Mouse (Mus musculus) liver, embryonic 16.5 days (tissue): ENCODE measurements around the gene Rasal2. TPM values are rescaled to one million over a fixed set of nuclear protein-coding genes. Genes with fewer than 3 reads are reported as not detected.

Experiments used
- ATAC-seq: fragments of 200-750 bp; cut with Nextera tagmentation; 2 replicates; pipeline ENCODE4 v1.8.0; 2017; ENCODE audit warnings: low read depth, mild to moderate bottlenecking, moderate number of reproducible peaks, moderate library complexity
- H3K27ac ChIP-seq: fragments of 300-500 bp; sonication (generic); 2 replicates; pipeline ENCODE4 v1.5.1; 2014; ENCODE audit warnings: mild to moderate bottlenecking, low read length
- H3K27me3 ChIP-seq: fragments of 300-500 bp; sonication (generic); 2 replicates; pipeline ENCODE4 v1.6.1; 2014; ENCODE audit warnings: low read depth, low read length, mixed read lengths; ENCODE audit not compliant: control insufficient read depth, insufficient read depth
- H3K36me3 ChIP-seq: fragments of 300-500 bp; sonication (generic); 2 replicates; pipeline ENCODE4 v1.6.1; 2014; ENCODE audit warnings: mild to moderate bottlenecking; ENCODE audit not compliant: control insufficient read depth, insufficient read depth
- H3K4me1 ChIP-seq: fragments of 300-500 bp; sonication (generic); 2 replicates; pipeline ENCODE4 v1.6.1; 2014; ENCODE audit warnings: low read depth, low read length, mixed read lengths; ENCODE audit not compliant: control insufficient read depth
- H3K4me2 ChIP-seq: fragments of 300-500 bp; sonication (generic); 2 replicates; pipeline ENCODE4 v1.6.1; 2014; ENCODE audit warnings: low read depth, low read length, mixed read lengths
- H3K4me3 ChIP-seq: fragments of 300-500 bp; sonication (generic); 2 replicates; pipeline ENCODE4 v1.5.1; 2014; ENCODE audit warnings: low read depth, mild to moderate bottlenecking, low read length
- H3K9ac ChIP-seq: fragments of 300-500 bp; sonication (generic); 2 replicates; pipeline ENCODE4 v1.6.1; 2014; ENCODE audit warnings: low read depth, low read length
- H3K9me3 ChIP-seq: fragments of 300-500 bp; sonication (generic); replicated peaks from 2 replicates; pipeline ENCODE4 v1.6.1; 2016; ENCODE audit warnings: low read length; ENCODE audit not compliant: control insufficient read depth
- WGBS: fragments of 180-500 bp; shearing (Covaris S2); extraction: QIAGEN DNeasy Blood & Tissue Kit; methylation state at CpG from one replicate; pipeline ENCODE4 v1.1.7; 2014; ENCODE audit not compliant: insufficient replicate concordance; 5-methylcytosine and 5-hydroxymethylcytosine counted together
- polyA plus RNA-seq: library from polyadenylated mRNA; unstranded; fragments of >200 nt; fragmentation: Nextera tagmentation; extraction: Ambion mirVana; gene quantifications from 2 replicates; pipeline ENCODE4 v1.2.1, GENCODE M21; 2015

The Rasal2 gene
- polyA plus RNA-seq, 1 experiment from 2014 or later: 1.4 TPM

GRCm38 (mm10) chr1:157095534-157095933 is 316.9 kb downstream of the Rasal2 start:
- no peaks in the 10 kb centered on the region for H3K36me3 ChIP-seq
- H3K4me2 ChIP-seq: no peak overlapping the region
- no peak overlapping the region for H3K4me3 ChIP-seq
- WGBS: 55% methylated on average over 4 of the region's 4 CpGs
- no peak overlapping the region for H3K9ac ChIP-seq
- ATAC-seq: no peak
- H3K27me3 ChIP-seq: no peaks in the 10 kb centered on the region
- H3K27ac ChIP-seq: no peak overlapping the region
- H3K9me3 ChIP-seq: no peaks in the 10 kb centered on the region
- H3K4me1 ChIP-seq: no peaks in the 10 kb centered on the region

- no peaks in the 10 kb centered on the region for H3K27me3 ChIP-seq
- H3K4me1 ChIP-seq: no peaks in the 10 kb centered on the region
- no peaks in the 10 kb centered on the region for H3K9me3 ChIP-seq
- H3K4me2 ChIP-seq: no peak overlapping the region
- 71% methylated on average over 1 of the region's 1 CpGs for WGBS
- no peaks in the 10 kb centered on the region for H3K36me3 ChIP-seq
- no peak overlapping the region for H3K4me3 ChIP-seq
- H3K27ac ChIP-seq: no peak overlapping the region
- no peak for ATAC-seq
- H3K9ac ChIP-seq: no peak overlapping the region
Observed at GRCm38 (mm10) chr1:157092622-157093021, 319.8 kb downstream of the Rasal2 start.

GRCm38 (mm10) chr1:157092140-157092539 is 320.3 kb downstream of the Rasal2 start:
- no peak overlapping the region for H3K27ac ChIP-seq
- no peaks in the 10 kb centered on the region for H3K36me3 ChIP-seq
- no peak overlapping the region for H3K9ac ChIP-seq
- no peaks in the 10 kb centered on the region for H3K4me1 ChIP-seq
- H3K4me2 ChIP-seq: no peak overlapping the region
- WGBS: 44% methylated on average over 4 of the region's 4 CpGs
- no peaks in the 10 kb centered on the region for H3K27me3 ChIP-seq
- no peak for ATAC-seq
- no peak overlapping the region for H3K4me3 ChIP-seq
- H3K9me3 ChIP-seq: no peaks in the 10 kb centered on the region

DNA sequence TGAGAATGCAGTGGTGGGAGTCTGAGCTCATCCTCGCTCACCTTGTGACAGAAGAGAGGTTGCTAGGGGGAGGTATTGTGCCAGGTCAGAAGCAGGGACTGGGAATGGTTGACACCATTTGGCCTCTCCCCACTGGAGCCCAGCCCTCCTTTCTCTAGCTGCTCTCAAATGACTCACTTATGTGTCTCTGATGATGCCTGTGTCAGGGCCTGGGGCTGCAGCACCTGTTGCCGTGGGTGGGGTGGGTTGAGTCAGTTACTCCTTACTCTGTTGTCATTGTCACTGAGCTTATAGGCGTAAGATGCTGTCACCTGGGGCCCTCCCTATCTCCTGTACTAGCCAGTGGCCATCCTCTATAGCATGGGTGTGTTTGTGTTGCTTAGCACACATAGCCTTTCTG is 321.6 kb downstream of the Rasal2 start:
- Histone ChIP-seq H3K4me1 (no peaks in the 10 kb centered on the region), H3K4me2 (no peak overlapping the region), H3K9ac (no peak overlapping the region), H3K27ac (no peak overlapping the region), H3K36me3 (no peaks in the 10 kb centered on the region), H3K9me3 (no peaks in the 10 kb centered on the region), H3K4me3 (no peak overlapping the region), H3K27me3 (no peaks in the 10 kb centered on the region)
- 56% methylated on average over 3 of the region's 3 CpGs for WGBS
- ATAC-seq: no peak

GRCm38 (mm10) chr1:157086097-157086994 is 326.0 kb downstream of the Rasal2 start:
- no peaks in the 10 kb centered on the region for H3K9me3 ChIP-seq
- no peaks in the 10 kb centered on the region for H3K36me3 ChIP-seq
- WGBS: 8% methylated on average over 25 of the region's 25 CpGs
- 0 out of 2 replicates have a peak, but pooled peaks have one; percentile 9 for ATAC-seq
- no peaks in the 10 kb centered on the region for H3K4me1 ChIP-seq
- H3K27me3 ChIP-seq: no peaks in the 10 kb centered on the region
- H3K27ac ChIP-seq: no peak overlapping the region
- H3K9ac ChIP-seq: no peak overlapping the region
- peak overlapping the region; percentile 35 for H3K4me2 ChIP-seq
- H3K4me3 ChIP-seq: peak overlapping the region; percentile 17

Other genes with a start within 250 kb of the Rasal2 start
- gene Cryzl2, start 46.0 kb upstream of the Rasal2 start, polyA plus RNA-seq: 8.5 and 10.3 TPM in 2 replicates
- gene Sec16b, start 94.1 kb upstream of the Rasal2 start, polyA plus RNA-seq: 7.4 and 9.3 TPM in 2 replicates